Mouse (Mus musculus) midbrain, embryonic 11.5 days (tissue): ENCODE measurements around the gene Olfr766-ps1. TPM values are rescaled to one million over a fixed set of nuclear protein-coding genes. Genes with fewer than 3 reads are reported as not detected.
"Not testable (repeated sequence)": the region's sequence is repeated elsewhere in the genome, so short reads cannot be mapped to it uniquely, and the experiment has no call there.

Experiments
- ATAC-seq: fragments of 200-750 bp; cut with Nextera tagmentation; 2 replicates; pipeline ENCODE4 v1.8.0; 2017; ENCODE audit warnings: moderate TSS enrichment, moderate library complexity; ENCODE audit not compliant: low FRiP score
- DNase-seq: peaks from one replicate; pipeline ENCODE4 v3.0.0; 2015; ENCODE audit warnings: low spot score; ENCODE audit errors: missing footprints
- H3K27ac ChIP-seq: fragments of 300-500 bp; sonication (generic); 2 replicates; pipeline ENCODE4 v1.5.1; 2014; ENCODE audit warnings: low read depth, low read length
- H3K27me3 ChIP-seq: fragments of 300-500 bp; sonication (generic); 2 replicates; pipeline ENCODE4 v1.6.1; 2014; ENCODE audit warnings: mild to moderate bottlenecking, low read length, moderate library complexity, mixed read lengths; ENCODE audit not compliant: control insufficient read depth, insufficient read depth
- H3K36me3 ChIP-seq: fragments of 300-500 bp; sonication (generic); 2 replicates; pipeline ENCODE4 v1.6.1; 2014; ENCODE audit warnings: mild to moderate bottlenecking, low read length, moderate library complexity, mixed read lengths; ENCODE audit not compliant: control insufficient read depth, insufficient read depth
- H3K4me1 ChIP-seq: fragments of 300-500 bp; sonication (generic); 2 replicates; pipeline ENCODE4 v1.6.1; 2014; ENCODE audit warnings: low read length; ENCODE audit not compliant: control insufficient read depth, insufficient read depth
- H3K4me2 ChIP-seq: fragments of 300-500 bp; sonication (generic); 2 replicates; pipeline ENCODE4 v1.6.1; 2014; ENCODE audit warnings: mild to moderate bottlenecking, moderate library complexity
- H3K4me3 ChIP-seq: fragments of 300-500 bp; sonication (generic); 2 replicates; pipeline ENCODE4 v1.5.1; 2014; ENCODE audit warnings: low read depth, low read length
- H3K9ac ChIP-seq: fragments of 300-500 bp; sonication (generic); 2 replicates; pipeline ENCODE4 v1.6.1; 2014; ENCODE audit warnings: low read length
- H3K9me3 ChIP-seq: fragments of 300-500 bp; sonication (generic); 2 replicates; pipeline ENCODE4 v1.6.1; 2016; ENCODE audit warnings: low read length; ENCODE audit not compliant: control insufficient read depth
- WGBS: fragments of 180-500 bp; shearing (Covaris S2); extraction: QIAGEN DNeasy Blood & Tissue Kit; methylation state at CpG from one replicate; pipeline ENCODE4 v1.1.7; 2014; 5-methylcytosine and 5-hydroxymethylcytosine counted together
- polyA plus RNA-seq: library from polyadenylated mRNA; unstranded; fragments of >200 nt; fragmentation: Nextera tagmentation; extraction: Ambion mirVana; gene quantifications from 2 replicates; pipeline ENCODE4 v1.2.1, GENCODE M21; 2014

Olfr766-ps1 gene
- polyA plus RNA-seq, result not detected in 2 replicates

- no peak within 1 kb of the TSS for H3K4me2 ChIP-seq
- no peak within 1 kb of the TSS for H3K9ac ChIP-seq
- no peak within 1 kb of the TSS for H3K27ac ChIP-seq
- H3K4me3 ChIP-seq, result no peak within 1 kb of the TSS
- H3K9me3 ChIP-seq, result no peaks in the 10 kb centered on the region
- ATAC-seq (no peak), DNase-seq (no peak)
- H3K4me1 ChIP-seq, result no peaks in the 10 kb centered on the region
- no peaks in the 10 kb centered on the region for H3K36me3 ChIP-seq
- WGBS, result 89% methylated on average over 2 of the region's 2 CpGs
- no peaks in the 10 kb centered on the region for H3K27me3 ChIP-seq
Measured at GRCm38 (mm10) chr10:129068877-129069276, at the start of gene Olfr766-ps1. TSS of gene Olfr766-ps1 (minus strand) at chr10:129068977.

GRCm38 (mm10) chr10:129117761-129118160 is 49.0 kb upstream of the Olfr766-ps1 start, which contains the start of gene Olfr769:
TSS of gene Olfr769 (minus strand) at chr10:129117861.
- Histone ChIP-seq H3K27me3 (no peaks in the 10 kb centered on the region), H3K4me2 (no peak within 1 kb of the TSS), H3K9me3 (no peaks in the 10 kb centered on the region), H3K4me3 (no peak within 1 kb of the TSS), H3K9ac (no peak within 1 kb of the TSS), H3K27ac (no peak within 1 kb of the TSS), H3K4me1 (no peaks in the 10 kb centered on the region), H3K36me3 (no peaks in the 10 kb centered on the region)
- 92% methylated on average over 2 of the region's 2 CpGs for WGBS
- ATAC-seq (no peak), DNase-seq (no peak)

GRCm38 (mm10) chr10:129115146-129115545 is 46.4 kb upstream of the Olfr766-ps1 start:
- ATAC-seq (no peak), DNase-seq (no peak)
- no peaks in the 10 kb centered on the region for H3K27me3 ChIP-seq
- WGBS, result 92% methylated on average over 3 of the region's 3 CpGs
- H3K27ac ChIP-seq, result no peak overlapping the region
- no peaks in the 10 kb centered on the region for H3K36me3 ChIP-seq
- no peaks in the 10 kb centered on the region for H3K9me3 ChIP-seq
- H3K4me1 ChIP-seq, result no peaks in the 10 kb centered on the region
- H3K9ac ChIP-seq, result no peak overlapping the region
- H3K4me2 ChIP-seq, result no peak overlapping the region
- H3K4me3 ChIP-seq, result no peak overlapping the region

- no peak overlapping the region for H3K9ac ChIP-seq
- H3K4me2 ChIP-seq, result no peak overlapping the region
- WGBS, result 43% methylated on average over 3 of the region's 3 CpGs
- ATAC-seq, result no peak
- H3K4me1 ChIP-seq, result no peaks in the 10 kb centered on the region
- no peaks in the 10 kb centered on the region for H3K36me3 ChIP-seq
- DNase-seq, result no peak
- H3K4me3 ChIP-seq, result no peak overlapping the region
- H3K27ac ChIP-seq, result no peak overlapping the region
- no peaks in the 10 kb centered on the region for H3K9me3 ChIP-seq
- H3K27me3 ChIP-seq, result no peaks in the 10 kb centered on the region
Measured at GRCm38 (mm10) chr10:129101231-129101630, 32.5 kb upstream of the Olfr766-ps1 start.

- no peaks in the 10 kb centered on the region for H3K9me3 ChIP-seq
- H3K9ac ChIP-seq, result no peak within 1 kb of the TSS
- no peak for DNase-seq
- H3K36me3 ChIP-seq, result no peaks in the 10 kb centered on the region
- 89% methylated on average over 1 of the region's 1 CpGs for WGBS
- no peak within 1 kb of the TSS for H3K27ac ChIP-seq
- ATAC-seq, result no peak
- H3K4me2 ChIP-seq, result no peak within 1 kb of the TSS
- H3K27me3 ChIP-seq, result no peaks in the 10 kb centered on the region
- no peaks in the 10 kb centered on the region for H3K4me1 ChIP-seq
- H3K4me3 ChIP-seq, result no peak within 1 kb of the TSS
Measured at GRCm38 (mm10) chr10:129099275-129099674, 30.5 kb upstream of the Olfr766-ps1 start, which contains the start of gene Olfr768. TSS of gene Olfr768 (minus strand) at chr10:129099375.

- H3K9ac ChIP-seq, ATAC-seq, H3K36me3 ChIP-seq, H3K27me3 ChIP-seq, DNase-seq, H3K27ac ChIP-seq, H3K4me1 ChIP-seq, H3K9me3 ChIP-seq, H3K4me2 ChIP-seq, H3K4me3 ChIP-seq: not testable (repeated sequence)
Measured at GRCm38 (mm10) chr10:129082810-129083209, 14.0 kb upstream of the Olfr766-ps1 start, which contains the start of gene Olfr767. TSS of gene Olfr767 (minus strand) at chr10:129082910.

GRCm38 (mm10) chr10:129049898-129050297 is 18.9 kb downstream of the Olfr766-ps1 start, which contains the start of gene Olfr765:
TSS of gene Olfr765 (minus strand) at chr10:129049998.
- H3K27me3 ChIP-seq, H3K4me2 ChIP-seq, H3K36me3 ChIP-seq, ATAC-seq, H3K9ac ChIP-seq, H3K27ac ChIP-seq, DNase-seq, H3K4me3 ChIP-seq, H3K9me3 ChIP-seq, H3K4me1 ChIP-seq: not testable (repeated sequence)

GRCm38 (mm10) chr10:129039796-129040195 is 29.0 kb downstream of the Olfr766-ps1 start, which contains the start of gene Olfr764-ps1:
TSS of gene Olfr764-ps1 (minus strand) at chr10:129039896.
- no peaks in the 10 kb centered on the region for H3K4me1 ChIP-seq
- no peak within 1 kb of the TSS for H3K9ac ChIP-seq
- ATAC-seq (no peak), DNase-seq (no peak)
- no peak within 1 kb of the TSS for H3K4me3 ChIP-seq
- H3K36me3 ChIP-seq, result no peaks in the 10 kb centered on the region
- no peaks in the 10 kb centered on the region for H3K27me3 ChIP-seq
- H3K4me2 ChIP-seq, result no peak within 1 kb of the TSS
- H3K9me3 ChIP-seq, result no peaks in the 10 kb centered on the region
- 87% methylated on average over 3 of the region's 3 CpGs for WGBS
- H3K27ac ChIP-seq, result no peak within 1 kb of the TSS

- Histone ChIP-seq H3K27me3 (no peaks in the 10 kb centered on the region), H3K4me1 (no peaks in the 10 kb centered on the region), H3K4me3 (no peak overlapping the region), H3K27ac (no peak overlapping the region), H3K36me3 (no peaks in the 10 kb centered on the region), H3K9ac (no peak overlapping the region), H3K4me2 (no peak overlapping the region), H3K9me3 (no peaks in the 10 kb centered on the region)
- no peak for ATAC-seq
- 83% methylated on average over 2 of the region's 2 CpGs for WGBS
- no peak for DNase-seq
Measured at GRCm38 (mm10) chr10:129028343-129028742, 40.4 kb downstream of the Olfr766-ps1 start.
